Mouse (Mus musculus) limb, embryonic 12.5 days (tissue): ENCODE results near the gene Pigl. TPM values are rescaled to one million over a fixed set of nuclear protein-coding genes. Genes with fewer than 3 reads are reported as not detected.

Source experiments
- ATAC-seq: fragments of 200-750 bp; cut with Nextera tagmentation; 2 replicates; pipeline ENCODE4 v1.8.0; 2017; ENCODE audit warnings: low read depth, moderate TSS enrichment; ENCODE audit not compliant: insufficient number of reproducible peaks, insufficient read depth, low FRiP score, low TSS enrichment
- H3K27ac ChIP-seq: fragments of 300-500 bp; sonication (generic); 2 replicates; pipeline ENCODE4 v1.5.1; 2016; ENCODE audit warnings: mild to moderate bottlenecking, moderate library complexity
- H3K27me3 ChIP-seq: fragments of 300-500 bp; sonication (generic); 2 replicates; pipeline ENCODE4 v1.6.1; 2016; ENCODE audit warnings: mild to moderate bottlenecking, moderate library complexity
- H3K36me3 ChIP-seq: fragments of 300-500 bp; sonication (generic); 2 replicates; pipeline ENCODE4 v1.6.1; 2016; ENCODE audit warnings: mild to moderate bottlenecking, moderate library complexity
- H3K4me1 ChIP-seq: fragments of 300-500 bp; sonication (generic); replicated peaks from 2 replicates; pipeline ENCODE4 v1.6.1; 2016
- H3K4me2 ChIP-seq: fragments of 300-500 bp; sonication (generic); 2 replicates; pipeline ENCODE4 v1.6.1; 2016; ENCODE audit warnings: mild to moderate bottlenecking, moderate library complexity
- H3K4me3 ChIP-seq: fragments of 300-500 bp; sonication (generic); replicated peaks from 2 replicates; pipeline ENCODE4 v1.5.1; 2016; ENCODE audit warnings: mild to moderate bottlenecking
- H3K9ac ChIP-seq: fragments of 300-500 bp; sonication (generic); replicated peaks from 2 replicates; pipeline ENCODE4 v1.6.1; 2016; ENCODE audit warnings: mild to moderate bottlenecking, moderate library complexity
- H3K9me3 ChIP-seq: fragments of 300-500 bp; sonication (generic); 2 replicates; pipeline ENCODE4 v1.6.1; 2016; ENCODE audit warnings: mild to moderate bottlenecking, moderate library complexity
- WGBS: fragments of 180-500 bp; shearing (Covaris S2); methylation state at CpG from one replicate; pipeline ENCODE4 v1.1.7; 2016; 5-methylcytosine and 5-hydroxymethylcytosine counted together
- polyA plus RNA-seq: library from polyadenylated mRNA; unstranded; fragments of >200 nt; fragmentation: Nextera tagmentation; extraction: Ambion mirVana; gene quantifications from 2 replicates; pipeline ENCODE4 v1.2.1, GENCODE M21; 2016

The Pigl gene
- polyA plus RNA-seq, 1 experiment from 2014 or later: 9.5 TPM

GRCm38 (mm10) chr11:62470451-62470850 lies 12.2 kb downstream of the Pigl start:
- H3K27ac ChIP-seq: no peak overlapping the region
- ATAC-seq: no peak
- no peaks in the 10 kb centered on the region for H3K27me3 ChIP-seq
- no peak overlapping the region for H3K4me3 ChIP-seq
- no peak overlapping the region for H3K4me2 ChIP-seq
- no peaks in the 10 kb centered on the region for H3K9me3 ChIP-seq
- WGBS: 95% methylated on average over 6 of the region's 6 CpGs
- H3K9ac ChIP-seq: no peak overlapping the region
- no peaks in the 10 kb centered on the region for H3K4me1 ChIP-seq
- H3K36me3 ChIP-seq: no peaks in the 10 kb centered on the region

- no peaks in the 10 kb centered on the region for H3K4me1 ChIP-seq
- WGBS: 89% methylated on average over 5 of the region's 5 CpGs
- H3K36me3 ChIP-seq: 0 out of 2 replicates have a peak, but pooled peaks cover 4% of the 10 kb centered on the region
- H3K9ac ChIP-seq: no peak overlapping the region
- H3K27ac ChIP-seq: no peak overlapping the region
- no peak overlapping the region for H3K4me3 ChIP-seq
- no peaks in the 10 kb centered on the region for H3K9me3 ChIP-seq
- ATAC-seq: no peak
- no peaks in the 10 kb centered on the region for H3K27me3 ChIP-seq
- H3K4me2 ChIP-seq: no peak overlapping the region
Measured at GRCm38 (mm10) chr11:62473516-62473915, 15.3 kb downstream of the Pigl start.

GRCm38 (mm10) chr11:62476156-62476555 lies 17.9 kb downstream of the Pigl start:
- Histone ChIP-seq H3K27ac (no peak overlapping the region), H3K4me1 (no peaks in the 10 kb centered on the region), H3K9me3 (no peaks in the 10 kb centered on the region), H3K4me3 (no peak overlapping the region), H3K4me2 (no peak overlapping the region), H3K36me3 (0 out of 2 replicates have a peak, but pooled peaks cover 4% of the 10 kb centered on the region), H3K27me3 (no peaks in the 10 kb centered on the region), H3K9ac (no peak overlapping the region)
- ATAC-seq: no peak
- WGBS: 95% methylated on average over 4 of the region's 4 CpGs

- no peak overlapping the region for H3K27ac ChIP-seq
- 73% methylated on average over 6 of the region's 6 CpGs for WGBS
- H3K9ac ChIP-seq: no peak overlapping the region
Measured at GRCm38 (mm10) chr11:62478931-62479330, 20.7 kb downstream of the Pigl start.

GRCm38 (mm10) chr11:62479581-62479980 lies 21.3 kb downstream of the Pigl start:
- Histone ChIP-seq H3K36me3 (0 out of 2 replicates have a peak, but pooled peaks cover 4% of the 10 kb centered on the region), H3K27me3 (no peaks in the 10 kb centered on the region), H3K9me3 (no peaks in the 10 kb centered on the region), H3K4me3 (no peak overlapping the region), H3K27ac (no peak overlapping the region), H3K4me2 (no peak overlapping the region), H3K9ac (no peak overlapping the region), H3K4me1 (no peaks in the 10 kb centered on the region)
- 86% methylated on average over 5 of the region's 5 CpGs for WGBS
- no peak for ATAC-seq

More at GRCm38 (mm10) chr11:62478931-62479330, 20.7 kb downstream of the Pigl start:
- no peak for ATAC-seq
- no peaks in the 10 kb centered on the region for H3K9me3 ChIP-seq
- no peaks in the 10 kb centered on the region for H3K27me3 ChIP-seq
- no peak overlapping the region for H3K4me2 ChIP-seq
- no peak overlapping the region for H3K4me3 ChIP-seq
- no peaks in the 10 kb centered on the region for H3K4me1 ChIP-seq
- H3K36me3 ChIP-seq: 0 out of 2 replicates have a peak, but pooled peaks cover 4% of the 10 kb centered on the region

GRCm38 (mm10) chr11:62486949-62487348 lies 28.7 kb downstream of the Pigl start:
- Histone ChIP-seq H3K27me3 (no peaks in the 10 kb centered on the region), H3K9me3 (no peaks in the 10 kb centered on the region), H3K9ac (no peak overlapping the region), H3K36me3 (no peaks in the 10 kb centered on the region), H3K27ac (no peak overlapping the region), H3K4me3 (no peak overlapping the region), H3K4me2 (no peak overlapping the region), H3K4me1 (0 out of 2 replicates have a peak, but pooled peaks cover 9% of the 10 kb centered on the region)
- 88% methylated on average over 1 of the region's 1 CpGs for WGBS
- no peak for ATAC-seq

- Histone ChIP-seq H3K27ac (no peak overlapping the region), H3K4me2 (no peak overlapping the region), H3K36me3 (no peaks in the 10 kb centered on the region), H3K27me3 (no peaks in the 10 kb centered on the region), H3K9me3 (no peaks in the 10 kb centered on the region), H3K9ac (no peak overlapping the region), H3K4me3 (no peak overlapping the region), H3K4me1 (0 out of 2 replicates have a peak, but pooled peaks cover 9% of the 10 kb centered on the region)
- no peak for ATAC-seq
- 93% methylated on average over 10 of the region's 10 CpGs for WGBS
Measured at GRCm38 (mm10) chr11:62487540-62488350, 29.5 kb downstream of the Pigl start.

- Histone ChIP-seq H3K9ac (no peak overlapping the region), H3K27me3 (no peaks in the 10 kb centered on the region), H3K4me1 (peaks cover 23% of the 10 kb centered on the region), H3K27ac (no peak overlapping the region), H3K36me3 (no peaks in the 10 kb centered on the region), H3K4me3 (no peak overlapping the region), H3K4me2 (no peak overlapping the region), H3K9me3 (no peaks in the 10 kb centered on the region)
- WGBS: 95% methylated on average over 6 of the region's 6 CpGs
- ATAC-seq: no peak
Measured at GRCm38 (mm10) chr11:62493701-62494100, 35.4 kb downstream of the Pigl start.

- peak overlapping the region; percentile 31 for H3K9ac ChIP-seq
- no peak overlapping the region for H3K4me3 ChIP-seq
- peak; percentile 47; the same call in 1 of the 2 replicates for ATAC-seq
- H3K4me2 ChIP-seq: no peak overlapping the region; the same call in 1 of the 2 replicates
- H3K4me1 ChIP-seq: peaks cover 15% of the 10 kb centered on the region
- H3K9me3 ChIP-seq: no peaks in the 10 kb centered on the region
- peak overlapping the region; percentile 79 for H3K27ac ChIP-seq
- no peaks in the 10 kb centered on the region for H3K27me3 ChIP-seq
- no peaks in the 10 kb centered on the region for H3K36me3 ChIP-seq
- WGBS: 2% methylated on average over 6 of the region's 6 CpGs
Measured at GRCm38 (mm10) chr11:62494754-62495275, 36.6 kb downstream of the Pigl start.

- ATAC-seq: no peak
- 30% methylated on average over 7 of the region's 10 CpGs for WGBS
- no peaks in the 10 kb centered on the region for H3K9me3 ChIP-seq
- H3K36me3 ChIP-seq: no peaks in the 10 kb centered on the region
- peaks cover 14% of the 10 kb centered on the region for H3K4me1 ChIP-seq
- H3K4me3 ChIP-seq: no peak overlapping the region
- H3K4me2 ChIP-seq: peak overlapping the region; percentile 6; the same call in 1 of the 2 replicates
- H3K27me3 ChIP-seq: no peaks in the 10 kb centered on the region
- peak overlapping the region; percentile 31; the same call in 1 of the 2 replicates for H3K9ac ChIP-seq
- peak overlapping the region; percentile 79 for H3K27ac ChIP-seq
Measured at GRCm38 (mm10) chr11:62495276-62495801, 37.1 kb downstream of the Pigl start.

GRCm38 (mm10) chr11:62496151-62496715 lies 38.0 kb downstream of the Pigl start:
- no peak overlapping the region for H3K4me2 ChIP-seq
- no peaks in the 10 kb centered on the region for H3K36me3 ChIP-seq
- no peak overlapping the region for H3K9ac ChIP-seq
- no peak for ATAC-seq
- no peak overlapping the region for H3K4me3 ChIP-seq
- H3K27ac ChIP-seq: no peak overlapping the region
- no peaks in the 10 kb centered on the region for H3K9me3 ChIP-seq
- H3K27me3 ChIP-seq: no peaks in the 10 kb centered on the region
- peaks cover 14% of the 10 kb centered on the region for H3K4me1 ChIP-seq
- 65% methylated on average over 5 of the region's 5 CpGs for WGBS
